Mouse (Mus musculus): ENCODE data around the gene Bub1b. TPM values are rescaled to one million over a fixed set of nuclear protein-coding genes. Genes with fewer than 3 reads are reported as not detected.
"Not testable (repeated sequence)": the region's sequence is repeated elsewhere in the genome, so short reads cannot be mapped to it uniquely, and the experiment has no call there.

Bub1b gene
- total RNA-seq, 2 experiments from 2014 or later = 39.5 to 50.3 TPM

DNA sequence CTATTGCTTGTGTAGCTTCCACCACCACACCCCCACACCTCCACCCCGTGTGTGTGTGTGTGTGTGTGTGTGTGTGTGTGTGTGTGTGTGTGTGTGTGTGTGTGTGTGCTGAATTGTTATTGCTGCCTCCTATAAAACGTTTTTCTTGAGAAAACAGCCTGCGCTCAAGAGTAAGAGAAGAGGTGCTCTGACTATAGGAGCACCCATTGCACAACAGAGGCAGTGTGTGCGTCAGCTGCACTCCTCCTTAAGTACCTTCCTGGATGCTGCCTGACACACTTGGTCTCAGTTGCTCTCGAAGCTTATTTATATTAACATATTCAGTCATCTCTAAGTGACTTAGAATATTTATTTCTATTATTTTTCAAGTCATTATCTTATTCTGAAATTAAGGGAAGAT, 20.0 kb downstream of the Bub1b start:
- DNase-seq = no peak

- no peak for DNase-seq
Observed at GRCm38 (mm10) chr2:118620101-118620500, 22.1 kb downstream of the Bub1b start.

DNA sequence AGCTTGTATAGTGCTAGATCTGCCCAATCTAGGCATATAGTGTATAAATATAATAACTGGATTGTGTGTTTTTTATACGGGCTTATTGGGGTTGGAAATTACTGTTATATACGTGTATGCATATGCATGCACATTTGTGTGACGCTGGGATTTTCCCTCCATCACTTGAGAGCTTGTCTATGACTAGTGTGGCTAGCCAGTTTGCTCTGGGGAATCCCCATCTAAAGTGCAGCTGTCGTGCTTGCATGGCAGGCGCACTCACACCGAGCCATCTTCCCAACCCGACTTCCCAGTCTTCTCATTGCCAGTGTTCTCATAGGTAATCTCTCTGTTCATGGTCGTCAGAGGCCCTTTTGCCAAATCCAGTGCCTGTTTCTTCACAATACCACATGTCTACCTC, 22.6 kb downstream of the Bub1b start:
- no peak for DNase-seq

GRCm38 (mm10) chr2:118629276-118629675, 31.3 kb downstream of the Bub1b start:
- no peak for DNase-seq

GRCm38 (mm10) chr2:118633441-118633840, 35.4 kb downstream of the Bub1b start:
- DNase-seq = no peak

DNA sequence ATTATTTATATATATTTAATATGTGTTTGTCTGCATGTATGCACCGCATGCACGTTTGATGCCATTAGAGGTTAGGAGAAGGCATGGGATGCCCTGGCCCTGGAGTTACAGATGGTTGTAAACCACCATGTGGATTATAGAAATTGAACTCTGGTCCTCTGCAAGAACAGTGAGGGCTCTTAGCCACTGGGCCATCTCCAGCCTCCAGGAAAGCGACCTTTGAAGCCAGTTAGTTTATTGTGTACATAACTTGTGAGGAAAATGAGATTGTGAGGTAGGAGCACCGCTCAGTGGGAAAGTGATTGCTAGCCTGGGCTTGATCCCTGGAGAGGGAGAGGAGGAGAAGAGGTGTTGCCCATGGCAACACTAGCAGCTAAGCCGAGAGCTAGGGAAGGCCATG, 39.2 kb downstream of the Bub1b start:
- no peak for DNase-seq

DNA sequence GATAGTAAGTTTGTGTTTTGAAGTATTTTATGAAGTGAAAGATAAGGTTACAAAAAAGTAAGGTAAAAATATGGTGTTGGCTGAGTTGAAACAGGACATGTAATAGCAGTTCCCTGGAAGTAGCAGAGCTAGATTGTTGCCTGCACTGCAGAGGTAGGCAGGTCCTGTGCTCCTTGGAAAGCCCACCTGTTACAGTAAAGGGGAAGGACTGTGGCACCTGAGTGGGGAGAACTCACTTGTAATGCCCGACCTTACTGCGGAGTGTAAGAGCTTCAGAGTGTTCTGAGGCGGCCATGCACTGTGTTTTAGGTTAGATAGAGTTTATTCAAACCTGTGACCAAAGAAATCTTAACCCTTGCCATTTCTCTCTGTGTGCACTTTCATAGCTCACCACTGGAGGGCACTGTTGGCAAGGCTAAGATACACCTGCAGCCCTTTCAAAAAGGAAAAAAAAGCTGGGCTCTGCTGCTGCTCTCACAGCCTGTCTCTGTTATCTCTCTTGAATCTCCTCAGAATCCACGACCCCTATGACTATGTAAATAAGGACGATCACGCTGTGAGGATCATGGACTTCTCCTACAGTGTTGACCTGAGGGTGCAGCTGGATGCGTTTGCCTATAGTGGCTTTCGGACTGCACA, 40.0 kb downstream of the Bub1b start:
- DNase-seq = peak; percentile 83

DNA sequence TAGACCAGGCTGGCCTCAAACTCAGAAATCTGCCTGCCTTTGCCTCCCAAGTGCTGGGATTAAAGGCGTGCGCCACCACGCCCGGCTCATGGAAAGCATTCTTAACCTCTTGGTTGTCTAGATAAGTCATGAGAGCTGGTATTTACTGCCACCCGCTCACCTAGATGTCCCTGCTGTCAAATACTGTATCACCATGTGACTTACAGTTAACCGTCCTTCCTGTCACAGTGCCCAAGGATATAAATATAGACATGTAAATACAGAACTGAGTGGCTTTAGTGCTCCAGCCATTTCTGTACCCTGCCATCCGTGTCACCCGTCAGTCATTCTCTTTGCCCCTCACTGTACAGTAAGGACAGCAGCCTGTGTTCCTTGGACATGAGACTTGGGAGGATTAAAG, 40.7 kb downstream of the Bub1b start:
- peak; percentile 26 for DNase-seq

- no peak for DNase-seq
Observed at GRCm38 (mm10) chr2:118641147-118641546, 43.1 kb downstream of the Bub1b start.

GRCm38 (mm10) chr2:118642431-118642830, 44.4 kb downstream of the Bub1b start:
- no peak for DNase-seq

DNA sequence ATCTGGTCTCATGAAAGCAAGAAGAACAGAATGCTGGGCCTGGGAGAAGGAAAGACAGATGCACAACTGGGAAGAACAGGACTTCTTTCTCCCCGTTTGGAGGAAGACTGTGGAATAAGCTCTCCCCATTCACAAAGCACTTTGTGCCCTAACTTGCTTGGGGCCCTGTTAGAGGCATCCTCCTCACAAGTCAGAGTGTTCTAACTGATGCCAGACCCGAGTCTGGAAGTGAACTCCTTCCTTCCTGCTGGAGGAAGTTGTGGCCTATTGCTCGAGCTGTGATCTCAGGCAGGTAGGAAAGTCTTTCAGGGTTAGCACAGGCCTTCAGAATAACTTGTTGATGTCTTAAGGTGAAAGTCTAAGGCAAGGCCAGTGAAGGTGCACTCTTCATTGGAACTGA, 44.9 kb downstream of the Bub1b start:
- DNase-seq = no peak

GRCm38 (mm10) chr2:118646665-118647064, 48.7 kb downstream of the Bub1b start:
- no peak for DNase-seq

GRCm38 (mm10) chr2:118650697-118651096, 52.7 kb downstream of the Bub1b start:
- not testable (repeated sequence) for DNase-seq

DNA sequence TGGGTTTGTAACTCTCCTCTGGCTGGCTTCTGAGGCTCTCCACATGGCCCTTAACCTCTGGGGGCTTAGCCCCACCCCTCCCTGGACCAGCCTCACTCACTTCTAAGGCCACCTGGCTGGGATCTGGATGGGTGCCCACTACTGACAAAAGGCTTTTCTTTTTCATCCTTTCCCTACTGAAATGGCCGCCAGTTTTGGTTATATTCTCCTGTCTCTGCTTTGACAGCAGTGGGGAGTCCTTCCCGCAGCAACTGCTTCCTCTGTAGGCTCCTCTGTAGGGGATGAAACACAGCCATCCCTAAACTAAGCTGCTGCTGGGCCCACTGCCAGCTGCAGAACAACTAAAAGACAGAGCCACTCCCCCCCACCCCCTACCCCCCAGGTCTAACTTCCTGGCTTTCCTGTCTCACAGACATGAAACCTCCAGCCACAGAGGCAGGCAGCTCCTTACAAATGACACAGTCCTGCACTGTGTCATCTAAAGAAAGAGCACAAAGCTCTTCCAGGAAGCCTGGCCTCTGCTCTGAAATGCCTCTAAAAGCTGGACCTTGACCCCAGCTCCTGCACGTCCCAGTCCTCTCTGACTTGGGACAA, 58.8 kb downstream of the Bub1b start:
- peak; percentile 15 for DNase-seq

GRCm38 (mm10) chr2:118658457-118658856, 60.4 kb downstream of the Bub1b start:
- no peak for DNase-seq

DNA sequence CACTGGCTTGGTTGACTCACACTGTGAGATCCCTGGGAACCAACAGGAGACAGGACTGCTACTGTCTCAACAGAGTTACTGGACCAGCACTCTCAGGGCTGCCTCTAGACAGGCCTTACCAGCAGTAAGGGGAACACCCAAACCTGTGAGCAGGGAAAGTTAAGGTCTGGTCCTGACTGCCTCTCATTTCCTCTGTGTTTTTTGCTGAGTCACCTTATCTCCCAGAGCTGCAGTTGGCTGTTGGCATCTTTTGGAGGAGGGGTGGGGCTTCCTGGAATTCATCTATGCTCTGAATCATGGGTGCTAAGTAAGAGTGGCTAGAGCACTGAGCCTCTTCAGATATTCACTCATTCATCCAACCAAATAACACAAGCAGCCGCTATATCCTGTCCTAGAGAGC, 61.1 kb downstream of the Bub1b start:
- peak; percentile 58 for DNase-seq

DNA sequence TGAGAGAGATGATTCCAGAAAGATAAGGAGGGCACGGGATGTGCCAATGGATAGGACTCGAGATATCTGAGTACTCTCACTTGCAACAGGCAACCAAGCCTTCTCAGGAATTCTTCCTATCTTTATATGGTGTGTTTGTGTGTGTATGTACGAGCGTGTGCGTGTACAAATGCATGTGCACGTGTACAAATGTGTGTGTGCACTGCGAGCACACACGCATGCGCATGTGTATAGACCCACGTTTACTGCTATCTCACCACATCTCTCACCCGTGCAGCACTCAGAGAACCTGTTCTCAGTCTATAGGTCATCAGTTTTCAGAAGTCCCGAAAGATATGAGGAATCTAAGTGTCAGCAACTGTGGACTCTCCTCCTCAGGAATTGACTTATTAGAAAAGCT, 61.5 kb downstream of the Bub1b start:
- DNase-seq = no peak

DNA sequence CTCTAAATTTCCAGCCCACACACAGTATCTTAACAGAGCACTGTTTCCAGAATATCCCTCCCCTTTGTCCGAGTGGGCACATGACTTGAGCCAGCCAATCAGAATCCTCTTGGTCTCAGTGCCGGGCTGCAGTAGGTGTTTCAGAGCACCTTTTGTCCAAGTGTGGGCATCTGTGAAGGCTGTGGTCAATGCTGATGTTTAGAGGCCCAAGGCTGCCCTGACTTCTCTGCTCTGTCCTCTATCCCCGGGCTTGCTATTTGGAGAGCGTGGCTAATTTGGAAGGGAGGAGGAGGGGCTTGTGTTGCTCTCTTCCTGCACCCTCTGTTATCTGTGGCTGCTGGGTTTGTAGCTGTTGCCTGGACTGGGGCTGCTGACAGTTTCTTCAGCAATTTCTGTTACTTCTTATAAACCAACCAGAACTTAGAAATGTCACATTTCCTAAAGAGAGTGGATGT, 62.0 kb downstream of the Bub1b start:
- peak; percentile 53 for DNase-seq

DNA sequence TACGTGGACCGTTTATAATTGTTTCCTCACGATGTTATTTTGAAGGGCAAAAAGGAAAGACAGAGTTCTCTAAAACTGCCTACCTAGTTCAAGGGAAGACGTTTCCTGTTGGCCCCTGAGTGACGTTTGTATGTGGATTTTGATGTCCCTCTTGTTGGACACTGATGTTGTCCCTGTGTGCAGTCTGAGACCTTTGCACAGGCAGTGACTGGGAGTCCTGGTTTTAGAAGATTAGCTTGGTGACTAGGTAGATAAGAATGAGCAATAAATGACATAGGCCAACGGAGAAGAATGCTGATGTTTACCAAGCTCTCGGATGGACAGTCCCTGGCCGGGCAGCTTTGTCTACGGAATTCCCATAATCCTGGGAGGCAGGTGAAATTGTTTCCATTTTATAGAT, 63.9 kb downstream of the Bub1b start:
- DNase-seq = no peak

GRCm38 (mm10) chr2:118662902-118663803, 65.1 kb downstream of the Bub1b start, which contains the start of gene Pak6:
Gene Pak6, plus strand, starts transcription at chr2:118663303.
- peak; percentile 31 for DNase-seq

GRCm38 (mm10) chr2:118663804-118664766, 66.1 kb downstream of the Bub1b start:
- peak; percentile 70 for DNase-seq

DNA sequence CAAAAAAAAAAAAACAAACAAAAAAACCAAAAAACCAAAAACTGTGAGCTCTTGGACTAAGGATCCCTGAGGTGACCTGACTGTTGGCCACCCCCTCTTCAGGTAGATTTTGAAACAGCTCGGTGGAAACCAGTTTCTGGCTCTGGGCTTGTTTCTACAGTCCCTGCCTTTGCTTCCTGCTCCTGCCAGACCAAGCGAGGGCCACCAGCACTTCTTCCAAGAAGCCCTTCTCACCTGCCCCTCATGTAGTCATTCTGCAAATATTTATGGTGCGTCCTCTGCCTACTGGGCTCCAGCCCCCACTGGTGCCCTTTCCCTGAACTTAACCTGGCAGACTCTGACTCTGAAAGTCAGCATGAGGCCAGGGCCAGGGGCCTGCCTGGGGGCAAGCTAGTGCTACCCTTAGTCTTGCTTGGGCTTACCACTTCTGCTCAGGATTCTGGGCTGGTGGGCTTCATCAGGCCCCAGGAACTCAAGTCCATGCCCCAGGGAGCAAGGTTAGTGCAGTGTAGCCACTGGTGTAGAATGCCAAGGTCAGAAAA, 67.0 kb downstream of the Bub1b start:
- DNase-seq = no peak
